Mouse (Mus musculus) olfactory bulb, adult 2 months (tissue): ENCODE measurements around the gene Txndc11. TPM values are rescaled to one million over a fixed set of nuclear protein-coding genes. Genes with fewer than 3 reads are reported as not detected.
"Not testable (repeated sequence)": the region's sequence is repeated elsewhere in the genome, so short reads cannot be mapped to it uniquely, and the experiment has no call there.

ENCODE experiments used
- H3K27ac ChIP-seq: fragments of 200-500 bp; 2 replicates; pipeline ENCODE4 v1.5.1; 2012; ENCODE audit warnings: low read depth, low read length; ENCODE audit not compliant: insufficient read depth
- H3K4me1 ChIP-seq: fragments of 200-500 bp; 2 replicates; pipeline ENCODE4 v1.6.1; 2012; ENCODE audit warnings: low read length; ENCODE audit not compliant: control insufficient read depth, insufficient read depth
- H3K4me3 ChIP-seq: fragments of 200-500 bp; 2 replicates; pipeline ENCODE4 v1.5.1; 2012; ENCODE audit warnings: mild to moderate bottlenecking, low read depth, low read length, moderate library complexity; ENCODE audit not compliant: insufficient read depth
- CTCF ChIP-seq: fragments of 200-500 bp; IDR thresholded peaks from 2 replicates; pipeline ENCODE4 v1.5.1; 2012; ENCODE audit warnings: low read depth, mild to moderate bottlenecking, low read length, moderate library complexity; ENCODE audit not compliant: insufficient read depth
- POLR2A ChIP-seq: fragments of 200-500 bp; IDR thresholded peaks from 2 replicates; pipeline ENCODE4 v1.6.1; 2012; ENCODE audit warnings: mild to moderate bottlenecking, low read depth, low read length, moderate library complexity; ENCODE audit not compliant: insufficient read depth
- WGBS: fragments of 180-500 bp; shearing (Covaris S2); methylation state at CpG from one replicate; pipeline ENCODE4 v1.1.7; 2018; 5-methylcytosine and 5-hydroxymethylcytosine counted together
- polyA plus RNA-seq: library from polyadenylated mRNA; stranded (reverse); fragments of >200 nt; gene quantifications from 2 replicates; pipeline ENCODE4 v1.2.4, GENCODE M21; 2012; ENCODE audit warnings: low replicate concordance; ENCODE audit not compliant: missing spikeins, insufficient read depth, insufficient read length

The Txndc11 gene
- polyA plus RNA-seq, 1 experiment = not detected

DNA sequence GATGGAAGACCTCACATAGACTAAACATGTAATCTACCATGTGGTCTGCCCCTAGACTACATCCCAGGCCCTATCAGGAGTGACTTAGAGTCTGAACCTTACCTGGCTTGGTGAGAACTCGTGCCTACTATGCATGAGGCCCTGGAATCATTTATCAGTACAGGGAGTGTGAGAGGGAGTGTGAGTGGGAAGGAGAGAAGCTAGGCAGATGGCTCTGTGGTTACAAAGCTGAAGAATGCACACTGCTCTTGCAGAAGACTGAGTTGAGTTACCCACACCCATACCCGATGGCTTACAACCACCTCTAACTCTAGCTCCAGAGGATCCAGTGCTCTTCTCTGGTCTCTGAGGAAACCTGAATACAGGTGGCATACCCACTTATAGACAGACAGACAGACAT lies 32.0 kb upstream of the Txndc11 start:
- WGBS = 85% methylated on average over 2 of the region's 2 CpGs
- TF ChIP-seq POLR2A = no peak
- TF ChIP-seq CTCF = no peak
- Histone ChIP-seq H3K4me3 (no peak overlapping the region), H3K4me1 (peaks cover 5% of the 10 kb centered on the region; the same call in 1 of the 2 replicates), H3K27ac (no peak overlapping the region)

DNA sequence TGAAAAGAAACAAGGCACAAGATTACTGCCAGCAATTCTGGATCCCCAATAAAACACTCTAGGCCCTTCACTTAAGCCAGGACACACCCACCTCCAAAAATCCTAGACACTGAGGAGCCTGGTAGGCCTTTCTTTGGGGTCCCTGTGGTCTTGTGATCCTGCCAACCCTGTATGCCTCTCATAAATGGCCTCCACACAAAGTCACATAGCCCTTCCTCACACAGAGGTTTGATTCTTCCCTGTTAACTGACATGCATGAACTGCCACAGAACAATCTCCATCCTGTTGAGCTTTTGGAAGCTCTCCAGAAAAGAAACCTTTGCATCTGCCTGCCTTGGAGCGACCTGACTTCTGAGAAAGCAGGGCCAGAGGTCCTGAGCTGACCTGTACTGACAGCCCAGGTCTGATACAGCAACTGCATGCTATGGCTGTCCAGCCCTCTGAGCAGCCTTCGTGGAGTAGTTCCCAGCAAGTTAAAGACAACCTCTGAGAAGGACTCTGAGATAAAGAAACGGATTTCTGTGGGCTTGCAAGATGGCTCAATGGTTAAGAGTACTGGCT lies 30.3 kb upstream of the Txndc11 start:
- no peak for TF ChIP-seq POLR2A
- TF ChIP-seq CTCF = no peak
- Histone ChIP-seq H3K27ac (no peak overlapping the region), H3K4me1 (0 out of 2 replicates have a peak, but pooled peaks cover 2% of the 10 kb centered on the region), H3K4me3 (no peak overlapping the region)
- WGBS = 64% methylated on average over 3 of the region's 3 CpGs

GRCm38 (mm10) chr16:11157721-11158120 lies 23.3 kb upstream of the Txndc11 start:
- not testable (repeated sequence) for H3K4me1 ChIP-seq, H3K4me3 ChIP-seq, H3K27ac ChIP-seq
- 80% methylated on average over 2 of the region's 3 CpGs for WGBS

DNA sequence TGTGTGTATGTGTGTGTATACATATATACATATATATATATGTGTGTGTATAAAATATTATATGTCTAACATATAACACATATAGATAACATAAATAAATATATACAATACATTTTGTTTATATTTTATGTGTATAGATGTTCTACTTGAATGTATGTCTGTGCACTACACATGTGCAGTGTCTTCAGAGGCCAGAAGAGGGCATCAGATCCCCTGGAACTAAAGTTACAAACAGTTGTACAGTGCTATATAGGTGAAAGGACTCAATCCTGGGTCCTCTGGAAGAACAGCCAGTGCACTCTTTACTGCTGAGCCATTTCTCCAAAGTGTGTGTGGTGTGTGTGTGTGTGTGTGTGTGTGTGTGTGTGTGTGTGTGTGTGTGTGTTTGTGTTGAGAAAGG lies 20.1 kb upstream of the Txndc11 start:
- Histone ChIP-seq H3K4me1 (no peaks in the 10 kb centered on the region), H3K27ac (no peak overlapping the region), H3K4me3 (no peak overlapping the region)
- no peak for TF ChIP-seq CTCF
- TF ChIP-seq POLR2A = no peak

- WGBS = 18% methylated on average over 56 of the region's 56 CpGs
- not testable (repeated sequence) for H3K4me1 ChIP-seq, H3K27ac ChIP-seq, H3K4me3 ChIP-seq
Measured at GRCm38 (mm10) chr16:11143706-11144483, 9.4 kb upstream of the Txndc11 start.

DNA sequence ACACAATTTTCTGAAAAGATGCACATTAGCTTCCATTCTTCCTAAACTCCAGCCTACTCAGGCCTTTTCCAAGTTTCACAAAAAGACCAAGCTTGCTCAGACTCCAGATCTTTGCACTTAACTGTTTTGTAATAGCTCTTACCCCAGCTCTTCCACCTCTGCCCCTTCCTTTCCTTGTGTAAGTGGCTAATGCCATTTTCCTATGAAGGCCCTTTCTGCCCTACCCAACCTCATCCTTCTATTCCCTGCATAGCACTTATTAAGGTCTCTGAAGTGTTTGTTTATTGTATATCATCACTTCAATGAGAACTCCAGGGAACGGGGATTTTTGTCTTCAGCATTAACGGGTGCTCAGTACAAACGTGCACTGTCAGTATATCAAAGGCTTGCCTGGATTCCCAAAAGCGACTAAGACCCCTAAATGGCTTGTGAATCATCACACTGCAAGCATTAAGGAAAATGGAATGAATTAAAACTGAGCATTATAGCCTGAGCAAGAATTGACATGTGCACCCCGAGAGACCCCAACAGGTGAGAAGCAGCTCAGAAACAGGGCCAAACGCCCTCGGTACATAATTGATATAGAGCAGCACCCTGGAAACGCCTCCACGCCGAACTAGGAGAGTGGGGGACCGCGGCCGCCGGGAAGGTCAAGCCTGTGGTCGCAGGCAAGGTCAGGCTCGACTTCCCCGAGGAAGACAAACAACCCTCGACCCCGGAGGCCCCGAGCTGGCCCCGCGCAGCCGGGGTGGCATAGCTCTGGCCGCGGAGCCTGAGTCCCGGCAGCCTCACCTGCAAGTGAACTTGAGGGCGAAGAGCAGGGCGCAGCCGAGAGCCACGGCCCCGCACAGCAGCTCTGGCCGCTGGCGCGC lies 738 bp downstream of the Txndc11 start:
- Histone ChIP-seq H3K27ac (peak overlapping the region; percentile 83), H3K4me3 (peak overlapping the region; percentile 82), H3K4me1 (peaks cover 2% of the 10 kb centered on the region; the same call in 1 of the 2 replicates)
- TF ChIP-seq POLR2A (no peak), CTCF (no peak)
- under 1% methylated on average over 34 of the region's 34 CpGs for WGBS

DNA sequence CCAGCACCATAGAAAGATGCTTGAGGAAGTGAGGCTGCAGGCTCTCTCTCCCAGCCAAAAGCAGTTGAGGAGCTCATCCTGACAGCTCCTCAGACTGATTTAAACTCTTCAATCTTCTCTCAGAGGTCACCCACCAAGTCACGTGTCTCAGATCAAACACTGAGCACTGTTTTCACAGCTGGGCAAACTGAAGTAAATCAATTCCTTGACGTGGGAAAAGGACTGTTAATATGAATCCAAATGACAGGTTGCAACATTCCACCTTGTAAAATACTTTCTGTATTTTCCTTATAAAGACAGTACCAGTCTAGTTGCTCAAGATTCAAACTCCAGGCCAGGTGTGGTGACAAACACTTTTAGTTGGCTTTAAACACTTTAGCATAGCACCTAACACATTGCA lies 1.6 kb downstream of the Txndc11 start:
- TF ChIP-seq POLR2A (no peak), CTCF (no peak)
- Histone ChIP-seq H3K4me3 (no peak overlapping the region), H3K4me1 (peaks cover 6% of the 10 kb centered on the region), H3K27ac (no peak overlapping the region)
- 22% methylated on average over 2 of the region's 2 CpGs for WGBS

DNA sequence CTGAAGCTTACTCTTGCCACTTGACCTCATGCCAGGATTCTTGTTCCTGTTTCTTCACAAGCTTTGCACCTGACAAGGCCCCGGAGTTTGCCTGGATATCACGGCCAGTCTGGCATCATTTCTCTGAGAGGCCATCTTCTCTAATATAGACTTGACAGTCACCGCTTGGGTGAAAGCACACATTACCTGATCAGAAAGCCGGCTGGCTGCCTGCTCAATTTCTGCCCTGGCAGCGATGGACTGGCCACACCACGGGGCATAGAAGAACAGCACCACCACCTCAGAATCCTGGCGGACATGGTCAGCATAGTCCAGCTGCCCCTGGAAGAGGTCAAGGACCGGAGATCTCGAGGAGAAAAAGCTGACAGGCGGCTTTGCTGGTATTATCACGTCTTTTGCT lies 6.1 kb downstream of the Txndc11 start:
- WGBS = 84% methylated on average over 11 of the region's 11 CpGs
- Histone ChIP-seq H3K4me1 (peaks cover 6% of the 10 kb centered on the region), H3K4me3 (no peak overlapping the region), H3K27ac (no peak overlapping the region)
- TF ChIP-seq CTCF = no peak
- no peak for TF ChIP-seq POLR2A

DNA sequence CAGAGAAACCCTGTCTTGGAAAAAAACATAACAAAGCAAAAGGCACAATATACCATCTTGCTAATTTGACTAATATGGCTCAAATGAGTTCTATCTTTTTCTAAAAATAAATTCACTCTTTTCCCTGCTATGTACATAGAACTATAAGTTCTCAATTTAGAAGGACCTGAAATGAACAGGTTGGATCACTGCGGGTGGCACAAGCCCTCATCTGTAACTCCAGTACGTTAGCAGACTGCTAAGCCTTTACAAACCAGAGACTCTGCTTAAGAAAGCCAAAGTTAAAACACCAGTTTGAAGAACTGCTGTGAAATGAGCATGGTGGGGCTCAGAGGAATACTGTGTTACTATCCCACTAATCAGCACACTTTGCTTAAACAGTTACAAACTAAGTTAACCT lies 9.1 kb downstream of the Txndc11 start:
- TF ChIP-seq POLR2A (no peak), CTCF (no peak)
- 87% methylated on average over 2 of the region's 2 CpGs for WGBS
- peaks cover 4% of the 10 kb centered on the region; the same call in 1 of the 2 replicates for H3K4me1 ChIP-seq
- H3K27ac ChIP-seq = no peak overlapping the region
- no peak overlapping the region for H3K4me3 ChIP-seq
